Mouse (Mus musculus): Measurements from ENCODE around the gene Lamc3. TPM values are rescaled to one million over a fixed set of nuclear protein-coding genes. Genes with fewer than 3 reads are reported as not detected.
"Not testable (repeated sequence)": the region's sequence is repeated elsewhere in the genome, so short reads cannot be mapped to it uniquely, and the experiment has no call there.

Gene Lamc3
- polyA plus RNA-seq, 1 experiment from 2014 or later, result 0.64 TPM

- Histone ChIP-seq H3K9ac (no peak overlapping the region), H3K4me2 (no peak overlapping the region), H3K36me3 (no peaks in the 10 kb centered on the region), H3K9me3 (no peaks in the 10 kb centered on the region), H3K27me3 (replicated peaks) (no peaks in the 10 kb centered on the region), H3K4me1 (0 out of 2 replicates have a peak, but pooled peaks cover 4% of the 10 kb centered on the region), H3K4me3 (replicated peaks) (no peak overlapping the region), H3K27ac (no peak overlapping the region)
- 56% methylated on average over 9 of the region's 9 CpGs for WGBS
- ATAC-seq (ENCODE audit: insufficient read depth, low FRiP score, low read depth), result no peak
Observed at GRCm38 (mm10) chr2:31906407-31906806, 19.3 kb downstream of the Lamc3 start.

GRCm38 (mm10) chr2:31912575-31912974 is 25.5 kb downstream of the Lamc3 start:
- H3K4me3 ChIP-seq (replicated peaks), result no peak overlapping the region
- no peak overlapping the region for H3K9ac ChIP-seq
- no peaks in the 10 kb centered on the region for H3K36me3 ChIP-seq
- H3K9me3 ChIP-seq, result no peaks in the 10 kb centered on the region
- no peak for ATAC-seq (ENCODE audit: insufficient read depth, low FRiP score, low read depth)
- no peaks in the 10 kb centered on the region for H3K4me1 ChIP-seq
- no peaks in the 10 kb centered on the region for H3K27me3 ChIP-seq (replicated peaks)
- WGBS, result 74% methylated on average over 4 of the region's 4 CpGs
- H3K4me2 ChIP-seq, result no peak overlapping the region
- H3K27ac ChIP-seq, result no peak overlapping the region

GRCm38 (mm10) chr2:31914213-31914612 is 27.1 kb downstream of the Lamc3 start:
- not testable (repeated sequence) for H3K27ac ChIP-seq; H3K36me3 ChIP-seq; H3K4me1 ChIP-seq; H3K4me2 ChIP-seq; ATAC-seq (ENCODE audit: insufficient read depth, low FRiP score, low read depth); H3K9me3 ChIP-seq; H3K27me3 ChIP-seq (replicated peaks); H3K4me3 ChIP-seq (replicated peaks); H3K9ac ChIP-seq

GRCm38 (mm10) chr2:31915112-31915511 is 28.0 kb downstream of the Lamc3 start:
- H3K9me3 ChIP-seq, result no peaks in the 10 kb centered on the region
- H3K9ac ChIP-seq, result no peak overlapping the region
- H3K4me1 ChIP-seq, result no peaks in the 10 kb centered on the region
- ATAC-seq (ENCODE audit: insufficient read depth, low FRiP score, low read depth), result no peak
- no peak overlapping the region for H3K27ac ChIP-seq
- H3K36me3 ChIP-seq, result no peaks in the 10 kb centered on the region
- WGBS, result 21% methylated on average over 4 of the region's 4 CpGs
- no peak overlapping the region for H3K4me3 ChIP-seq (replicated peaks)
- H3K27me3 ChIP-seq (replicated peaks), result no peaks in the 10 kb centered on the region; the same call in 1 of the 2 replicates
- H3K4me2 ChIP-seq, result no peak overlapping the region

- no peak overlapping the region for H3K4me3 ChIP-seq (replicated peaks)
- no peaks in the 10 kb centered on the region for H3K4me1 ChIP-seq
- no peak overlapping the region for H3K4me2 ChIP-seq
- WGBS, result 24% methylated on average over 4 of the region's 4 CpGs
- H3K27ac ChIP-seq, result no peak overlapping the region
- H3K27me3 ChIP-seq (replicated peaks), result peaks cover 3% of the 10 kb centered on the region; the same call in 1 of the 2 replicates
- no peak overlapping the region for H3K9ac ChIP-seq
- ATAC-seq (ENCODE audit: insufficient read depth, low FRiP score, low read depth), result no peak
- no peaks in the 10 kb centered on the region for H3K36me3 ChIP-seq
- H3K9me3 ChIP-seq, result no peaks in the 10 kb centered on the region
Observed at GRCm38 (mm10) chr2:31917636-31918035, 30.5 kb downstream of the Lamc3 start.

- Histone ChIP-seq H3K27ac (no peak overlapping the region), H3K36me3 (no peaks in the 10 kb centered on the region), H3K9ac (no peak overlapping the region), H3K4me3 (replicated peaks) (no peak overlapping the region), H3K27me3 (replicated peaks) (0 out of 2 replicates have a peak, but pooled peaks cover 3% of the 10 kb centered on the region), H3K4me2 (no peak overlapping the region), H3K4me1 (no peaks in the 10 kb centered on the region), H3K9me3 (no peaks in the 10 kb centered on the region)
- ATAC-seq (ENCODE audit: insufficient read depth, low FRiP score, low read depth), result no peak
- 68% methylated on average over 4 of the region's 4 CpGs for WGBS
Observed at GRCm38 (mm10) chr2:31923645-31924044, 36.6 kb downstream of the Lamc3 start.

- WGBS, result 19% methylated on average over 9 of the region's 9 CpGs
- Histone ChIP-seq H3K27ac (no peak overlapping the region), H3K9ac (no peak overlapping the region), H3K4me1 (no peaks in the 10 kb centered on the region), H3K4me2 (no peak overlapping the region), H3K4me3 (replicated peaks) (no peak overlapping the region), H3K36me3 (no peaks in the 10 kb centered on the region), H3K9me3 (no peaks in the 10 kb centered on the region), H3K27me3 (replicated peaks) (0 out of 2 replicates have a peak, but pooled peaks cover 3% of the 10 kb centered on the region)
- no peak for ATAC-seq (ENCODE audit: insufficient read depth, low FRiP score, low read depth)
Observed at GRCm38 (mm10) chr2:31924811-31925210, 37.7 kb downstream of the Lamc3 start.

- no peak for ATAC-seq (ENCODE audit: insufficient read depth, low FRiP score, low read depth)
- no peak overlapping the region for H3K27ac ChIP-seq
- H3K4me3 ChIP-seq (replicated peaks), result no peak overlapping the region
Observed at GRCm38 (mm10) chr2:31925936-31926335, 38.8 kb downstream of the Lamc3 start.

GRCm38 (mm10) chr2:31929664-31930063 is 42.6 kb downstream of the Lamc3 start:
- Histone ChIP-seq H3K4me1 (no peaks in the 10 kb centered on the region), H3K9ac (no peak overlapping the region), H3K27ac (no peak overlapping the region), H3K36me3 (no peaks in the 10 kb centered on the region), H3K4me3 (replicated peaks) (no peak overlapping the region), H3K27me3 (replicated peaks) (no peaks in the 10 kb centered on the region), H3K9me3 (no peaks in the 10 kb centered on the region), H3K4me2 (no peak overlapping the region)
- 74% methylated on average over 3 of the region's 3 CpGs for WGBS
- no peak for ATAC-seq (ENCODE audit: insufficient read depth, low FRiP score, low read depth)

More at GRCm38 (mm10) chr2:31925936-31926335, 38.8 kb downstream of the Lamc3 start:
- WGBS, result 53% methylated on average over 4 of the region's 4 CpGs
- Histone ChIP-seq H3K9me3 (no peaks in the 10 kb centered on the region), H3K36me3 (no peaks in the 10 kb centered on the region), H3K9ac (no peak overlapping the region), H3K4me1 (no peaks in the 10 kb centered on the region), H3K27me3 (replicated peaks) (0 out of 2 replicates have a peak, but pooled peaks cover 3% of the 10 kb centered on the region), H3K4me2 (no peak overlapping the region)

- ATAC-seq (ENCODE audit: insufficient read depth, low FRiP score, low read depth), result no peak
- no peaks in the 10 kb centered on the region for H3K36me3 ChIP-seq
- 50% methylated on average over 4 of the region's 4 CpGs for WGBS
Observed at GRCm38 (mm10) chr2:31934551-31934950, 47.5 kb downstream of the Lamc3 start.

GRCm38 (mm10) chr2:31935054-31935453 is 48.0 kb downstream of the Lamc3 start:
- Histone ChIP-seq H3K4me1 (no peaks in the 10 kb centered on the region), H3K27me3 (replicated peaks) (no peaks in the 10 kb centered on the region), H3K4me3 (replicated peaks) (no peak overlapping the region), H3K9me3 (no peaks in the 10 kb centered on the region), H3K36me3 (no peaks in the 10 kb centered on the region), H3K9ac (no peak overlapping the region), H3K4me2 (no peak overlapping the region), H3K27ac (no peak overlapping the region)
- 31% methylated on average over 4 of the region's 4 CpGs for WGBS
- no peak for ATAC-seq (ENCODE audit: insufficient read depth, low FRiP score, low read depth)

More at GRCm38 (mm10) chr2:31934551-31934950, 47.5 kb downstream of the Lamc3 start:
- no peak overlapping the region for H3K4me2 ChIP-seq
- H3K4me1 ChIP-seq, result no peaks in the 10 kb centered on the region
- no peak overlapping the region for H3K9ac ChIP-seq
- H3K4me3 ChIP-seq (replicated peaks), result no peak overlapping the region
- H3K9me3 ChIP-seq, result no peaks in the 10 kb centered on the region
- no peaks in the 10 kb centered on the region for H3K27me3 ChIP-seq (replicated peaks)
- H3K27ac ChIP-seq, result no peak overlapping the region

GRCm38 (mm10) chr2:31938298-31938697 is 51.2 kb downstream of the Lamc3 start:
- no peaks in the 10 kb centered on the region for H3K4me1 ChIP-seq
- no peak overlapping the region for H3K4me3 ChIP-seq (replicated peaks)
- ATAC-seq (ENCODE audit: insufficient read depth, low FRiP score, low read depth), result no peak
- H3K9me3 ChIP-seq, result no peaks in the 10 kb centered on the region
- no peaks in the 10 kb centered on the region for H3K27me3 ChIP-seq (replicated peaks)
- no peak overlapping the region for H3K4me2 ChIP-seq
- whole genome bisulfite sequencing, result 47% methylated on average over 1 of the region's 1 CpGs
- no peaks in the 10 kb centered on the region for H3K36me3 ChIP-seq
- H3K9ac ChIP-seq, result no peak overlapping the region
- no peak overlapping the region for H3K27ac ChIP-seq

GRCm38 (mm10) chr2:31943011-31943410 is 55.9 kb downstream of the Lamc3 start:
- H3K27me3 ChIP-seq (replicated peaks), result no peaks in the 10 kb centered on the region
- no peak overlapping the region for H3K4me2 ChIP-seq
- 54% methylated on average over 4 of the region's 4 CpGs for WGBS
- H3K27ac ChIP-seq, result no peak overlapping the region
- no peaks in the 10 kb centered on the region for H3K36me3 ChIP-seq
- ATAC-seq (ENCODE audit: insufficient read depth, low FRiP score, low read depth), result no peak
- H3K9me3 ChIP-seq, result no peaks in the 10 kb centered on the region
- no peak overlapping the region for H3K9ac ChIP-seq
- no peaks in the 10 kb centered on the region for H3K4me1 ChIP-seq
- no peak overlapping the region for H3K4me3 ChIP-seq (replicated peaks)
